Mouse (Mus musculus) olfactory bulb, adult 2 months (tissue): Measurements from ENCODE around the gene Lrrc49.

Experiments used
- CTCF ChIP-seq: fragments of 200-500 bp; IDR thresholded peaks from 2 replicates; pipeline ENCODE4 v1.5.1; 2012; ENCODE audit warnings: low read depth, mild to moderate bottlenecking, low read length, moderate library complexity; ENCODE audit not compliant: insufficient read depth
- POLR2A ChIP-seq: fragments of 200-500 bp; IDR thresholded peaks from 2 replicates; pipeline ENCODE4 v1.6.1; 2012; ENCODE audit warnings: mild to moderate bottlenecking, low read depth, low read length, moderate library complexity; ENCODE audit not compliant: insufficient read depth

DNA sequence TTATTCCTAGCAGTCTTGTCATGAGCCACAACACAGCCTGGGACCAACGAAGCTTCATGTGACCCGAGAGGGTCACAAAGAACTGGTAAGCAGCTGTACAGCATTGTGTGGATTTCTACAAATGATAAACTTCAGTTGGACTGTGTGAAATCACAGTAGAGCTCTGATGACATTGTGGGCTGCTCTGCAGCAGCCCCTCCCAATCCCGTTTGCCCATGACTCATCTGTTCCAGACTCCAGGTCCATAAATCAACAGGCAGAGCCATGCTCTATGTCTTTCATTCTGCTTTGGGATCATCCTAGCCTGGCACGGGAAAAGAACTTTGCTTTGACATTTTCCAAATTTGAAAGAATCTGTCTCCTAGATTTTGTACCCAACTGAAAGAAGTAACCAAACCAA lies 4.7 kb upstream of the Lrrc49 start:
- no peak for TF ChIP-seq POLR2A
- TF ChIP-seq CTCF = no peak
